Mouse (Mus musculus): ENCODE data around the gene Fkbp15.

GRCm38 (mm10) chr4:62297280-62298130 is 62.8 kb downstream of the Fkbp15 start:
- no peak for TF ChIP-seq HCFC1 (IDR thresholded peaks at IDR 0.05; ENCODE audit: borderline replicate concordance, insufficient read depth, low read length)
- TF ChIP-seq CHD2 (IDR thresholded peaks at IDR 0.05; ENCODE audit: low read depth, low read length): no peak
